Mouse (Mus musculus) MEL (cell line): Measurements from ENCODE around the gene Nck2. TPM values are rescaled to one million over a fixed set of nuclear protein-coding genes. Genes with fewer than 3 reads are reported as not detected.
A peak's percentile ranks its signal among the peaks of the same experiment; 100 is the strongest.

Source experiments
- DNase-seq: peaks from one replicate; pipeline ENCODE4 v3.0.0; 2011; ENCODE audit warnings: low read depth, low spot score
- H3K27ac ChIP-seq: 2 replicates; pipeline ENCODE4 v1.5.1; 2012; ENCODE audit warnings: low read depth, mild to moderate bottlenecking, control low read depth, low read length, moderate library complexity; ENCODE audit not compliant: control insufficient read depth
- H3K27me3 ChIP-seq, 2 experiments: fragments of 150-350 bp in 1 of 2; sonication (generic) in 1 of 2; 2 replicates each; pipeline ENCODE4 v1.6.1; 2012; ENCODE audit warnings: low read length in 2 of 2, mild to moderate bottlenecking in 2 of 2, improper control_type of control experiment in 1 of 2, moderate library complexity in 1 of 2; ENCODE audit not compliant: insufficient read depth in 2 of 2, control insufficient read depth in 1 of 2
- H3K36me3 ChIP-seq, 2 experiments: 2 replicates each; pipeline ENCODE4 v1.6.1; 2012 to 2014; ENCODE audit warnings: low read length in 2 of 2, improper control_type of control experiment in 1 of 2, inconsistent platforms in 1 of 2, mild to moderate bottlenecking in 1 of 2; ENCODE audit not compliant: insufficient read depth in 2 of 2, control insufficient read depth in 1 of 2
- H3K4me1 ChIP-seq, 2 experiments: fragments of 150-350 bp in 1 of 2; sonication (generic) in 1 of 2; 2 replicates each; pipeline ENCODE4 v1.6.1; 2012; ENCODE audit warnings: low read length in 2 of 2, improper control_type of control experiment in 1 of 2, mild to moderate bottlenecking in 1 of 2; ENCODE audit not compliant: insufficient read depth in 2 of 2, control insufficient read depth in 1 of 2
- H3K4me3 ChIP-seq, 2 experiments: fragments of 150-350 bp in 1 of 2; sonication (generic) in 1 of 2; 2 replicates each; pipeline ENCODE4 v1.5.1; 2012; ENCODE audit warnings: low read depth in 2 of 2, low read length in 2 of 2, mild to moderate bottlenecking in 2 of 2, moderate library complexity in 2 of 2, control low read depth in 1 of 2, improper control_type of control experiment in 1 of 2; ENCODE audit not compliant: control insufficient read depth in 1 of 2, insufficient read depth in 1 of 2
- H3K79me2 ChIP-seq: 2 replicates; pipeline ENCODE4 v1.6.1; 2012; ENCODE audit warnings: mild to moderate bottlenecking, low read length, moderate library complexity; ENCODE audit not compliant: control insufficient read depth, poor library complexity, insufficient read depth
- H3K9ac ChIP-seq: 2 replicates; pipeline ENCODE4 v1.6.1; 2012; ENCODE audit warnings: low read depth, mild to moderate bottlenecking, control low read depth, low read length, moderate library complexity; ENCODE audit not compliant: control insufficient read depth, poor library complexity, severe bottlenecking
- H3K9me3 ChIP-seq: fragments of 150-350 bp; sonication (generic); replicated peaks from 2 replicates; pipeline ENCODE4 v1.6.1; 2012; ENCODE audit warnings: mild to moderate bottlenecking, low read length, improper control_type of control experiment, moderate library complexity; ENCODE audit not compliant: insufficient read depth
- CTCF ChIP-seq, 3 experiments: IDR thresholded peaks in 2 of 3; conservative IDR thresholded peaks in 1 of 3; 2 replicates each; pipeline ENCODE4 v1.5.1; 2011 to 2012; ENCODE audit warnings: low read length in 3 of 3, low read depth in 2 of 3, mild to moderate bottlenecking in 2 of 3, improper control_type of control experiment in 1 of 3, inconsistent platforms in 1 of 3, mixed read lengths in 1 of 3, moderate library complexity in 1 of 3; ENCODE audit not compliant: control insufficient read depth in 1 of 3, insufficient read depth in 1 of 3, poor library complexity in 1 of 3, severe bottlenecking in 1 of 3
- E2F4 ChIP-seq: IDR thresholded peaks from 2 replicates; pipeline ENCODE4 v1.6.1; 2011; ENCODE audit warnings: low read depth, low read length, improper control_type of control experiment, borderline replicate concordance
- EP300 ChIP-seq, 2 experiments: IDR thresholded peaks; 2 replicates each; pipeline ENCODE4 v1.6.1; 2011; ENCODE audit warnings: improper control_type of control experiment in 2 of 2, low read length in 2 of 2, low read depth in 1 of 2, mild to moderate bottlenecking in 1 of 2
- GABPA ChIP-seq: IDR thresholded peaks from 2 replicates; pipeline ENCODE4 v1.6.1; 2012; ENCODE audit warnings: low read depth, mild to moderate bottlenecking, inconsistent platforms, low read length, improper control_type of control experiment, moderate library complexity
- MEF2A ChIP-seq: IDR thresholded peaks from 2 replicates; pipeline ENCODE4 v1.6.1; 2014; ENCODE audit warnings: low read depth, mild to moderate bottlenecking, inconsistent platforms, low read length, improper control_type of control experiment; ENCODE audit not compliant: poor library complexity, insufficient replicate concordance, severe bottlenecking; ENCODE audit errors: extremely low read depth
- MYB ChIP-seq: IDR thresholded peaks from 2 replicates; pipeline ENCODE4 v1.6.1; 2011; ENCODE audit warnings: mild to moderate bottlenecking, low read depth, low read length, improper control_type of control experiment
- POLR2AphosphoS2 ChIP-seq: IDR thresholded peaks from 2 replicates; pipeline ENCODE4 v1.6.1; 2011; ENCODE audit warnings: low read length, improper control_type of control experiment
- POLR2AphosphoS5 ChIP-seq: IDR thresholded peaks from 2 replicates; pipeline ENCODE4 v1.6.1; 2012; ENCODE audit warnings: low read depth, borderline replicate concordance, mild to moderate bottlenecking, inconsistent platforms, low read length, moderate library complexity, mixed read lengths
- SIN3A ChIP-seq: IDR thresholded peaks from 2 replicates; pipeline ENCODE4 v1.6.1; 2012; ENCODE audit warnings: low read length, improper control_type of control experiment, inconsistent platforms
- SMC3 ChIP-seq: IDR thresholded peaks from 2 replicates; pipeline ENCODE4 v1.6.1; 2011; ENCODE audit warnings: low read depth, low read length, improper control_type of control experiment
- TAL1 ChIP-seq: IDR thresholded peaks from 2 replicates; pipeline ENCODE4 v1.6.1; 2012; ENCODE audit warnings: mild to moderate bottlenecking, inconsistent platforms, low read length, moderate library complexity, mixed read lengths
- TCF12 ChIP-seq: IDR thresholded peaks from 2 replicates; pipeline ENCODE4 v1.6.1; 2014; ENCODE audit warnings: low read depth, mild to moderate bottlenecking, inconsistent platforms, low read length, improper control_type of control experiment, moderate library complexity
- UBTF ChIP-seq: IDR thresholded peaks from 2 replicates; pipeline ENCODE4 v1.6.1; 2012; ENCODE audit warnings: low read depth, mild to moderate bottlenecking, inconsistent platforms, low read length, improper control_type of control experiment, moderate library complexity, borderline replicate concordance; ENCODE audit not compliant: insufficient read depth
- ZNF384 ChIP-seq: IDR thresholded peaks from 2 replicates; pipeline ENCODE4 v1.6.1; 2012; ENCODE audit warnings: low read depth, mild to moderate bottlenecking, inconsistent platforms, low read length, improper control_type of control experiment
- polyA plus RNA-seq, 2 experiments: library from polyadenylated mRNA; stranded (reverse) in 1 of 2; unstranded in 1 of 2; fragments of >175 nt in 1 of 2; fragments of >200 nt in 1 of 2; gene quantifications; 2 replicates each; pipeline versions ENCODE4 v1.2.1 to v1.2.4; 2012; ENCODE audit warnings: low replicate concordance in 2 of 2, low read depth in 1 of 2; ENCODE audit not compliant: insufficient read length in 2 of 2, insufficient read depth in 1 of 2, missing spikeins in 1 of 2
- total RNA-seq: library from RNA; depleted of rRNA; stranded (reverse); fragments of 300-350 nt; gene quantifications from 2 replicates; pipeline ENCODE4 v1.2.3, GENCODE M21; 2012

The Nck2 gene
- total and polyA plus RNA-seq, 3 experiments = 9.4 to 12.4 TPM; not detected in 1

GRCm38 (mm10) chr1:43399602-43400216, 44.7 kb upstream of the Nck2 start:
- H3K4me1 ChIP-seq = peaks cover 0 to 7% of the 10 kb centered on the region in 2 experiments; a peak in 2 of 4 replicates
- H3K4me3 ChIP-seq = no peak overlapping the region
- no peaks in the 10 kb centered on the region for H3K27me3 ChIP-seq
- DNase-seq = peak; percentile 37
- H3K79me2 ChIP-seq = no peaks in the 10 kb centered on the region
- H3K36me3 ChIP-seq = peaks cover 0 to 4% of the 10 kb centered on the region in 2 experiments; a peak in 2 of 4 replicates
- no peak overlapping the region for H3K9ac ChIP-seq
- no peaks in the 10 kb centered on the region for H3K9me3 ChIP-seq
- no peak overlapping the region for H3K27ac ChIP-seq
- peak; percentile 45 to 46; a peak in 2 of 4 replicates for TF ChIP-seq EP300 (IDR thresholded peaks at IDR 0.05; ENCODE audit: low read depth in 1 of 2, low read length in 2 of 2)
- TF ChIP-seq ZNF384 = peak; percentile 63; the same call in 1 of the 2 replicates
- TF ChIP-seq MYB = peak; percentile 41; the same call in 1 of the 2 replicates
- no peak for TF ChIP-seq GABPA
- no peak for TF ChIP-seq MEF2A
- TF ChIP-seq E2F4 = no peak

DNA sequence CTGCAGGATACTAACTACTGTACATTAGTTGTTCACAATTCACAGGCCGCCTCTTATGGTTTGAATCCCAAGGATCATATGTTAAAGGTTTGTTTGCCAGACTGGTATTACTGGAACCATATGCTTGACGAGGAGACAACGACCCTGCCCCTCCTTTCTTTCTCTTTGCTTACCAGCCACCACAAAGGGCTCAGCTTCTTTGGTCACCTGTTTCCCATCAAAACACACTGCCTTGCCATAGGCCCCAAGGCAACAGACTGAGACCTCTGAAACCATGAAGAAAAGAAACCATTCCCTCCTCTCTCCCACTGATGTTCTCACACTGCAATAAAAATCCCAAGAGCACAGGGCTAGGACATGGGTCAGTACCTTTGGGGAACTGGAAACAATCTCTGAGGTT, 43.7 kb upstream of the Nck2 start:
- no peak overlapping the region for H3K27ac ChIP-seq
- peaks cover 0 to 4% of the 10 kb centered on the region in 2 experiments; a peak in 2 of 4 replicates for H3K36me3 ChIP-seq
- no peaks in the 10 kb centered on the region; a peak in 1 of 4 replicates for H3K27me3 ChIP-seq
- peaks cover 0 to 7% of the 10 kb centered on the region in 2 experiments; a peak in 2 of 4 replicates for H3K4me1 ChIP-seq
- DNase-seq = no peak
- no peak overlapping the region for H3K9ac ChIP-seq
- H3K9me3 ChIP-seq = no peaks in the 10 kb centered on the region
- no peak overlapping the region for H3K4me3 ChIP-seq
- TF ChIP-seq TCF12 (no peak), POLR2AphosphoS2 (no peak), POLR2AphosphoS5 (no peak), TAL1 (no peak), GABPA (no peak), UBTF (no peak), SIN3A (no peak), SMC3 (no peak), CTCF (IDR thresholded peaks at IDR 0.05 in 2 of 3, conservative IDR thresholded peaks at IDR 0.05 in 1 of 3; ENCODE audit: control insufficient read depth in 1 of 3, insufficient read depth in 1 of 3, low read depth in 2 of 3, low read length in 3 of 3, poor library complexity in 1 of 3, severe bottlenecking in 1 of 3) (no peak)
- no peaks in the 10 kb centered on the region for H3K79me2 ChIP-seq
